Mouse (Mus musculus) forebrain, embryonic 13.5 days (tissue): Measurements from ENCODE around the gene Cry2. TPM values are rescaled to one million over a fixed set of nuclear protein-coding genes. Genes with fewer than 3 reads are reported as not detected.

Source experiments
- ATAC-seq: fragments of 200-750 bp; cut with Nextera tagmentation; 2 replicates; pipeline ENCODE4 v1.8.0; 2017
- H3K27ac ChIP-seq: fragments of 300-500 bp; sonication (generic); 2 replicates; pipeline ENCODE4 v1.5.1; 2015; ENCODE audit warnings: inconsistent platforms, mild to moderate bottlenecking, moderate library complexity
- H3K27me3 ChIP-seq: fragments of 300-500 bp; sonication (generic); 2 replicates; pipeline ENCODE4 v1.6.1; 2015; ENCODE audit warnings: mild to moderate bottlenecking, inconsistent platforms
- H3K36me3 ChIP-seq: fragments of 300-500 bp; sonication (generic); 2 replicates; pipeline ENCODE4 v1.6.1; 2015; ENCODE audit warnings: mild to moderate bottlenecking, inconsistent platforms; ENCODE audit not compliant: poor library complexity, severe bottlenecking
- H3K4me1 ChIP-seq: fragments of 300-500 bp; sonication (generic); 2 replicates; pipeline ENCODE4 v1.6.1; 2015; ENCODE audit warnings: inconsistent platforms
- H3K4me2 ChIP-seq: fragments of 300-500 bp; sonication (generic); 2 replicates; pipeline ENCODE4 v1.6.1; 2015; ENCODE audit warnings: inconsistent platforms, mild to moderate bottlenecking, moderate library complexity
- H3K4me3 ChIP-seq: fragments of 300-500 bp; sonication (generic); 2 replicates; pipeline ENCODE4 v1.5.1; 2015; ENCODE audit warnings: mild to moderate bottlenecking, inconsistent platforms
- H3K9ac ChIP-seq: fragments of 300-500 bp; sonication (generic); 2 replicates; pipeline ENCODE4 v1.6.1; 2015; ENCODE audit warnings: mild to moderate bottlenecking, inconsistent platforms
- H3K9me3 ChIP-seq: fragments of 300-500 bp; sonication (generic); replicated peaks from 2 replicates; pipeline ENCODE4 v1.6.1; 2016; ENCODE audit warnings: inconsistent platforms
- WGBS: fragments of 180-500 bp; shearing (Covaris S2); methylation state at CpG from one replicate; pipeline ENCODE4 v1.1.7; 2015; 5-methylcytosine and 5-hydroxymethylcytosine counted together
- polyA plus RNA-seq: library from polyadenylated mRNA; unstranded; fragments of >200 nt; fragmentation: Nextera tagmentation; extraction: Ambion mirVana; gene quantifications from 2 replicates; pipeline ENCODE4 v1.2.1, GENCODE M21; 2015

Gene Cry2
- polyA plus RNA-seq, 1 experiment from 2014 or later, result 28.2 TPM

GRCm38 (mm10) chr2:92391703-92392317 is 42.0 kb downstream of the Cry2 start:
- H3K9ac ChIP-seq, result peak overlapping the region; percentile 74
- peak overlapping the region; percentile 80 for H3K27ac ChIP-seq
- ATAC-seq, result no peak
- no peaks in the 10 kb centered on the region for H3K27me3 ChIP-seq
- peaks cover 9% of the 10 kb centered on the region for H3K36me3 ChIP-seq
- H3K4me3 ChIP-seq, result peak overlapping the region; percentile 36
- WGBS, result 20% methylated on average over 11 of the region's 11 CpGs
- H3K4me2 ChIP-seq, result peak overlapping the region; percentile 65
- H3K4me1 ChIP-seq, result peaks cover 57% of the 10 kb centered on the region
- no peaks in the 10 kb centered on the region for H3K9me3 ChIP-seq

- H3K4me2 ChIP-seq, result peak overlapping the region; percentile 65
- 84% methylated on average over 8 of the region's 8 CpGs for WGBS
- H3K36me3 ChIP-seq, result peaks cover 16% of the 10 kb centered on the region
- H3K4me1 ChIP-seq, result peaks cover 56% of the 10 kb centered on the region
- H3K9ac ChIP-seq, result 0 out of 2 replicates have a peak overlapping the region, but pooled peaks have one; percentile 5
- ATAC-seq, result no peak
- H3K27me3 ChIP-seq, result no peaks in the 10 kb centered on the region
- H3K27ac ChIP-seq, result no peak overlapping the region
- H3K9me3 ChIP-seq, result no peaks in the 10 kb centered on the region
- no peak overlapping the region for H3K4me3 ChIP-seq
Observed at GRCm38 (mm10) chr2:92391116-92391515, 42.7 kb downstream of the Cry2 start.

- H3K4me1 ChIP-seq, result peaks cover 56% of the 10 kb centered on the region
- no peak for ATAC-seq
- H3K4me2 ChIP-seq, result peak overlapping the region; percentile 71
- peak overlapping the region; percentile 87; the same call in 1 of the 2 replicates for H3K4me3 ChIP-seq
- no peaks in the 10 kb centered on the region for H3K27me3 ChIP-seq
- H3K36me3 ChIP-seq, result peaks cover 24% of the 10 kb centered on the region
- peak overlapping the region; percentile 88 for H3K27ac ChIP-seq
- H3K9me3 ChIP-seq, result no peaks in the 10 kb centered on the region
- WGBS, result 73% methylated on average over 6 of the region's 6 CpGs
- H3K9ac ChIP-seq, result peak overlapping the region; percentile 1; the same call in 1 of the 2 replicates
Observed at GRCm38 (mm10) chr2:92390206-92390930, 43.5 kb downstream of the Cry2 start.

GRCm38 (mm10) chr2:92389645-92390044 is 44.2 kb downstream of the Cry2 start:
- no peaks in the 10 kb centered on the region for H3K9me3 ChIP-seq
- under 1% methylated on average over 10 of the region's 10 CpGs for WGBS
- peaks cover 31% of the 10 kb centered on the region for H3K36me3 ChIP-seq
- peak overlapping the region; percentile 71 for H3K4me2 ChIP-seq
- peak overlapping the region; percentile 93; the same call in 1 of the 2 replicates for H3K9ac ChIP-seq
- H3K27ac ChIP-seq, result peak overlapping the region; percentile 88
- peak overlapping the region; percentile 87 for H3K4me3 ChIP-seq
- H3K4me1 ChIP-seq, result peaks cover 56% of the 10 kb centered on the region
- ATAC-seq, result no peak
- H3K27me3 ChIP-seq, result no peaks in the 10 kb centered on the region

- ATAC-seq, result peak; percentile 93
- Histone ChIP-seq H3K36me3 (peaks cover 37% of the 10 kb centered on the region), H3K4me3 (peak overlapping the region; percentile 87), H3K4me2 (peak overlapping the region; percentile 71), H3K4me1 (peaks cover 56% of the 10 kb centered on the region), H3K9ac (peak overlapping the region; percentile 93), H3K9me3 (no peaks in the 10 kb centered on the region), H3K27ac (peak overlapping the region; percentile 88), H3K27me3 (no peaks in the 10 kb centered on the region)
- WGBS, result under 1% methylated on average over 57 of the region's 62 CpGs
Observed at GRCm38 (mm10) chr2:92388891-92389641, 44.8 kb downstream of the Cry2 start.

- peaks cover 46% of the 10 kb centered on the region for H3K36me3 ChIP-seq
- peak overlapping the region; percentile 88 for H3K27ac ChIP-seq
- H3K9me3 ChIP-seq, result no peaks in the 10 kb centered on the region
- 36% methylated on average over 3 of the region's 3 CpGs for WGBS
- ATAC-seq, result no peak
- peak overlapping the region; percentile 93 for H3K9ac ChIP-seq
- peak overlapping the region; percentile 87 for H3K4me3 ChIP-seq
- peak overlapping the region; percentile 71 for H3K4me2 ChIP-seq
- H3K4me1 ChIP-seq, result peaks cover 52% of the 10 kb centered on the region
- no peaks in the 10 kb centered on the region for H3K27me3 ChIP-seq
Observed at GRCm38 (mm10) chr2:92388081-92388517, 45.7 kb downstream of the Cry2 start.

GRCm38 (mm10) chr2:92387646-92388045 is 46.2 kb downstream of the Cry2 start:
- Histone ChIP-seq H3K9ac (peak overlapping the region; percentile 93), H3K27ac (peak overlapping the region; percentile 11; the same call in 1 of the 2 replicates), H3K4me3 (peak overlapping the region; percentile 87), H3K9me3 (no peaks in the 10 kb centered on the region), H3K36me3 (peaks cover 51% of the 10 kb centered on the region), H3K4me1 (peaks cover 48% of the 10 kb centered on the region), H3K4me2 (peak overlapping the region; percentile 71), H3K27me3 (no peaks in the 10 kb centered on the region)
- ATAC-seq, result no peak
- WGBS, result 75% methylated on average over 4 of the region's 4 CpGs

- Histone ChIP-seq H3K4me2 (peak overlapping the region; percentile 71), H3K9ac (peak overlapping the region; percentile 93; the same call in 1 of the 2 replicates), H3K27me3 (no peaks in the 10 kb centered on the region), H3K36me3 (peaks cover 57% of the 10 kb centered on the region), H3K9me3 (no peaks in the 10 kb centered on the region), H3K4me1 (peaks cover 41% of the 10 kb centered on the region), H3K27ac (no peak overlapping the region), H3K4me3 (0 out of 2 replicates have a peak overlapping the region, but pooled peaks have one; percentile 87)
- WGBS, result 94% methylated on average over 30 of the region's 30 CpGs
- no peak for ATAC-seq
Observed at GRCm38 (mm10) chr2:92386821-92387570, 46.8 kb downstream of the Cry2 start.

GRCm38 (mm10) chr2:92385113-92386051 is 48.5 kb downstream of the Cry2 start:
- 88% methylated on average over 22 of the region's 22 CpGs for WGBS
- Histone ChIP-seq H3K9me3 (no peaks in the 10 kb centered on the region), H3K4me2 (no peak overlapping the region), H3K4me3 (no peak overlapping the region), H3K27ac (no peak overlapping the region), H3K9ac (no peak overlapping the region), H3K36me3 (peaks cover 73% of the 10 kb centered on the region), H3K4me1 (peaks cover 25% of the 10 kb centered on the region), H3K27me3 (no peaks in the 10 kb centered on the region)
- no peak for ATAC-seq

GRCm38 (mm10) chr2:92384101-92384500 is 49.7 kb downstream of the Cry2 start:
- Histone ChIP-seq H3K9me3 (no peaks in the 10 kb centered on the region), H3K9ac (no peak overlapping the region), H3K27ac (no peak overlapping the region), H3K4me1 (peaks cover 16% of the 10 kb centered on the region), H3K4me2 (no peak overlapping the region), H3K36me3 (peaks cover 86% of the 10 kb centered on the region), H3K4me3 (no peak overlapping the region), H3K27me3 (no peaks in the 10 kb centered on the region)
- no peak for ATAC-seq
- 75% methylated on average over 4 of the region's 4 CpGs for WGBS
